Mouse (Mus musculus): ENCODE results near the gene Zfp831. TPM values are rescaled to one million over a fixed set of nuclear protein-coding genes. Genes with fewer than 3 reads are reported as not detected.

Zfp831 gene
- polyA plus RNA-seq, 1 experiment from 2014 or later = 0.02 TPM

DNA sequence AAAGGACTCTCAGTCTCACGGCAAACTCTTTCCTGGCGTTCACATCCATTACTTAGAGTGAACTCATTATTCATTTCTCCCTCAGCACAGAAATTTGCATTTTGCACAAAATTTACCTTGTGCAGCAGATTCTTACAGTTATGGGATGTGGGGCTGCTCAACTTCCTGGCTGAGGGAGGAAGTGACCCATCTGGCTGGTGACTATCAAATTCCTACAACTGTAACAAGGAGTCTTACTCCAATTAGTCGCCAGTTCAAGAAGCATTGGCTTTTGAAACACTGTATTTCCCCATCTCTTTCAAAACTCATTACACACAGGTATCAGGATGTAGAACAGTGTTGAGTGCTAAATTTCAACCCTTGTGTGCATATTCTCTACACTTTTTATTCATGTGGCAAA lies 66.9 kb downstream of the Zfp831 start:
- WGBS = 63% methylated on average over 3 of the region's 3 CpGs
- Histone ChIP-seq H3K4me2 (replicated peaks; ENCODE audit: low read depth, low read length) (no peak overlapping the region), H3K9ac (replicated peaks; ENCODE audit: low read length) (no peak overlapping the region), H3K27me3 (ENCODE audit: insufficient read depth, low read length) (no peaks in the 10 kb centered on the region), H3K27ac (ENCODE audit: low read length) (no peak overlapping the region), H3K36me3 (ENCODE audit: insufficient read depth, low read length) (no peaks in the 10 kb centered on the region), H3K9me3 (ENCODE audit: low read length) (no peaks in the 10 kb centered on the region), H3K4me3 (ENCODE audit: low read length) (no peak overlapping the region), H3K4me1 (ENCODE audit: insufficient read depth, low read length) (no peaks in the 10 kb centered on the region)
- ATAC-seq (ENCODE audit: low FRiP score, low TSS enrichment) = no peak

DNA sequence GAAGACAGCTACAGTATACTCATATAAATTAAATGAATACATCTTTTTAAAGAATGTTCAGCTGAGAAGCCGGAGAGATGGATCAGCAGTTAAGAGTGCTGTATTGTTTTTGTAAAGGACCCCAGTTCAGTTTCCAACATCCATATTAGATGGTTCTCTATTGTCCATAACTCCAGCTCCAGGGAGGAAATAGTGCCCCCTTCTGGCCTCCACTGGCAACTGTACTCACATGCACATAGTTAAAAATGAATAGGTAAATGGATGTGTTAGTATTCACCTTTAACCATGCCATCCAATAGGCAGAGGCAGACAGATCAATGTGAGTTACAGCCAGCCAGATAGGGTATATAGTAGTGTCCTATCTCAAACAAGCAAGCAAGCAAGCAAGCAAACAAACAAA lies 68.7 kb downstream of the Zfp831 start:
- 95% methylated on average over 1 of the region's 1 CpGs for WGBS
- H3K36me3 ChIP-seq (ENCODE audit: insufficient read depth, low read length) = no peaks in the 10 kb centered on the region
- no peak for ATAC-seq (ENCODE audit: low FRiP score, low TSS enrichment)
- no peak overlapping the region for H3K9ac ChIP-seq (replicated peaks; ENCODE audit: low read length)
- no peak overlapping the region for H3K4me2 ChIP-seq (replicated peaks; ENCODE audit: low read depth, low read length)
- no peak overlapping the region for H3K4me3 ChIP-seq (ENCODE audit: low read length)
- H3K27ac ChIP-seq (ENCODE audit: low read length) = no peak overlapping the region
- no peaks in the 10 kb centered on the region for H3K27me3 ChIP-seq (ENCODE audit: insufficient read depth, low read length)
- H3K9me3 ChIP-seq (ENCODE audit: low read length) = no peaks in the 10 kb centered on the region
- H3K4me1 ChIP-seq (ENCODE audit: insufficient read depth, low read length) = no peaks in the 10 kb centered on the region

DNA sequence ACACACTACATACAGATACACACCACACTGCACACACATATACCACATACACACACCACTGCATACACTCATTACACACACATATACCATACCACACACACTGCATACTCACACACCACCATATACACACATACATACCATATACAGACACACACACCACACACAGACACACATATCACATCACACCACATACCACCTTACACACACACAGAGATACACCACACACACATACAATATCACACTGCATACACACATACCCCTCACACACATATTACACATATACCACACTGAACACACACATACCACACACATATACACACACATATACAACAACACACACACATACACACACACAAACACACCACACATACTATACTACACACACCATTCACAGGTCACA lies 72.6 kb downstream of the Zfp831 start:
- Histone ChIP-seq H3K27me3 (ENCODE audit: insufficient read depth, low read length) (no peaks in the 10 kb centered on the region), H3K4me2 (replicated peaks; ENCODE audit: low read depth, low read length) (no peak overlapping the region), H3K36me3 (ENCODE audit: insufficient read depth, low read length) (no peaks in the 10 kb centered on the region), H3K9ac (replicated peaks; ENCODE audit: low read length) (no peak overlapping the region), H3K27ac (ENCODE audit: low read length) (no peak overlapping the region), H3K4me3 (ENCODE audit: low read length) (no peak overlapping the region), H3K9me3 (ENCODE audit: low read length) (no peaks in the 10 kb centered on the region), H3K4me1 (ENCODE audit: insufficient read depth, low read length) (no peaks in the 10 kb centered on the region)
- no peak for ATAC-seq (ENCODE audit: low FRiP score, low TSS enrichment)

GRCm38 (mm10) chr2:174717857-174718256 lies 74.5 kb downstream of the Zfp831 start:
- Histone ChIP-seq H3K9me3 (ENCODE audit: low read length) (no peaks in the 10 kb centered on the region), H3K9ac (replicated peaks; ENCODE audit: low read length) (no peak overlapping the region), H3K4me1 (ENCODE audit: insufficient read depth, low read length) (no peaks in the 10 kb centered on the region), H3K4me2 (replicated peaks; ENCODE audit: low read depth, low read length) (no peak overlapping the region), H3K36me3 (ENCODE audit: insufficient read depth, low read length) (no peaks in the 10 kb centered on the region), H3K4me3 (ENCODE audit: low read length) (no peak overlapping the region), H3K27ac (ENCODE audit: low read length) (no peak overlapping the region), H3K27me3 (ENCODE audit: insufficient read depth, low read length) (no peaks in the 10 kb centered on the region)
- WGBS = 88% methylated on average over 4 of the region's 4 CpGs
- no peak for ATAC-seq (ENCODE audit: low FRiP score, low TSS enrichment)

DNA sequence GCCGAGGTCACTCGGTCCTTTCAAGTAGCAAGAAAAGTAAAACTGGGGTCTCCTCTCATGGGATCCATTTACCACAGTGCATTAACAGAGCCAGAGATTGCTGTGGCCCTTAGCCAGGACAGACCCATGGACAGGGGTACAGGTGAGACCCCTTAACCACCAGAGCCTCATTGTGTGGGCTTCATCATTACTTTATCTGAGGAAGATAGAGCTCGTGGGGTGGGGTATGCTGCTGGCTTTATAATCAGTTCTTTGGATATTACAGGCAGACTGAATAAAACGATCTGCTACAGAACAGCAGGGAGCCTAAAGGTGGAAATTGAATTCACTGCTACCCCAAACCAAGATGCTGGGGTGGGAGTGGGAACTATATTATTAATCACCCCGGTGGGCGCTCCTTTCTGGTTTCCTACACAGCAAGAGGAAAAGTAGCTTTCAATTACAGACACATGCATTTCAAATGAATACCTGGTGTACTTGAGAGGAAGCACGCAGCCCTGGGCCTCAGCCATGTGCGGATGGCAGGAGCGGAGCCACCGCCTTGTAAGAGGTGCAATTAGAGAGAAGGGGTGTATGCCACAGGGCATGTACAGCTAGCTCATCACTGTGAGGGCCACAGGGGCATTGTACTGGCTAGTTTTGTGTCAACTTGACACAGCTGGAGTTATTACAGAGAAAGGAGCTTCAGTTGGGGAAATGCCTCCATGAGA lies 83.9 kb downstream of the Zfp831 start:
- no peaks in the 10 kb centered on the region for H3K9me3 ChIP-seq (ENCODE audit: low read length)
- no peak for ATAC-seq (ENCODE audit: low FRiP score, low TSS enrichment)
- no peaks in the 10 kb centered on the region for H3K36me3 ChIP-seq (ENCODE audit: insufficient read depth, low read length)
- 90% methylated on average over 10 of the region's 10 CpGs for WGBS
- H3K4me2 ChIP-seq (replicated peaks; ENCODE audit: low read depth, low read length) = no peak overlapping the region
- no peak overlapping the region for H3K9ac ChIP-seq (replicated peaks; ENCODE audit: low read length)
- no peaks in the 10 kb centered on the region for H3K27me3 ChIP-seq (ENCODE audit: insufficient read depth, low read length)
- no peak overlapping the region for H3K27ac ChIP-seq (ENCODE audit: low read length)
- H3K4me3 ChIP-seq (ENCODE audit: low read length) = no peak overlapping the region
- no peaks in the 10 kb centered on the region for H3K4me1 ChIP-seq (ENCODE audit: insufficient read depth, low read length)

DNA sequence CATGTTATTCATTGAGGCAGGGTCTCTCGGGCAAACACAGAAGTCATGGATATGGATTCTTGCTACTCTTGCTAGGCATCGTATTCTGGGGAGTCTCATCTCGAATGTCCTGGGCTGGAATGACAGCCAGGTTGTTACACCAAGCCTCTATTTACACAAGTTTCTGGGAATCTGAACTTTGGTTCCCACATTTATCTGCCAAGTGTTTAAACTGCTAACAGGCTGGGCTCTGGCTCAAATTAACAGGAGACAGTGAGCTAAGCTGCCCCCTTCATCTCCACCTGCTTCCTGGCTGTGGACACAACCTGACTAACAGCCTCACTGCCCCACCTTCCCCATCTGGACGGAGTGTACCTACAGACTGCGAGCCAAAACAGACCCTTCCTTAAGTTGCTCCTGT lies 88.6 kb downstream of the Zfp831 start:
- Histone ChIP-seq H3K27ac (ENCODE audit: low read length) (no peak overlapping the region), H3K4me3 (ENCODE audit: low read length) (no peak overlapping the region), H3K9me3 (ENCODE audit: low read length) (no peaks in the 10 kb centered on the region), H3K36me3 (ENCODE audit: insufficient read depth, low read length) (no peaks in the 10 kb centered on the region), H3K9ac (replicated peaks; ENCODE audit: low read length) (no peak overlapping the region), H3K4me2 (replicated peaks; ENCODE audit: low read depth, low read length) (no peak overlapping the region), H3K4me1 (ENCODE audit: insufficient read depth, low read length) (no peaks in the 10 kb centered on the region), H3K27me3 (ENCODE audit: insufficient read depth, low read length) (no peaks in the 10 kb centered on the region)
- no peak for ATAC-seq (ENCODE audit: low FRiP score, low TSS enrichment)
- 64% methylated on average over 5 of the region's 5 CpGs for WGBS

- Histone ChIP-seq H3K27ac (ENCODE audit: low read length) (no peak overlapping the region), H3K4me1 (ENCODE audit: insufficient read depth, low read length) (no peaks in the 10 kb centered on the region), H3K27me3 (ENCODE audit: insufficient read depth, low read length) (no peaks in the 10 kb centered on the region), H3K9me3 (ENCODE audit: low read length) (no peaks in the 10 kb centered on the region), H3K9ac (replicated peaks; ENCODE audit: low read length) (no peak overlapping the region), H3K36me3 (ENCODE audit: insufficient read depth, low read length) (no peaks in the 10 kb centered on the region), H3K4me3 (ENCODE audit: low read length) (no peak overlapping the region), H3K4me2 (replicated peaks; ENCODE audit: low read depth, low read length) (no peak overlapping the region)
- no peak for ATAC-seq (ENCODE audit: low FRiP score, low TSS enrichment)
- 100% methylated on average over 1 of the region's 1 CpGs for WGBS
Observed at GRCm38 (mm10) chr2:174735270-174735669, 91.9 kb downstream of the Zfp831 start.

DNA sequence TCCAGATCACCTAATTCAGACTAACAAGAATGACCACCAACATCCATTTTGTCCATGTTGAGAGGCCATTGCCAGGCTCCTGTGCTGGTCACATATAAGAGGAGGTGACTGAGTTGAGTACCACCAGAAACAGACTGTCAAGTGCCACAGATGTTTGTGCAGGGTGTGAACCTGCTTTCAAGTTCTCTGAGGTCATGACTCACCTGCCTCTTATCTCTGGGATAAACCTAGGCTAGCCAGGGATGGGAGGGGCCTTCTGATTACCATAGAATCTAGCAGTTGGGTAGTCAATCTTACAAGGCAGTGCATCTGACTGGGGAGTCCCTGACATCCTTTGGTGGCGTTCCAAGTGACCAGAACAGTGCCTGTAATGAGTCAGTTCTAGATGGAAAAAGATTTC lies 103.8 kb downstream of the Zfp831 start:
- Histone ChIP-seq H3K36me3 (ENCODE audit: insufficient read depth, low read length) (no peaks in the 10 kb centered on the region), H3K27ac (ENCODE audit: low read length) (no peak overlapping the region), H3K27me3 (ENCODE audit: insufficient read depth, low read length) (no peaks in the 10 kb centered on the region), H3K9ac (replicated peaks; ENCODE audit: low read length) (no peak overlapping the region), H3K4me1 (ENCODE audit: insufficient read depth, low read length) (no peaks in the 10 kb centered on the region), H3K9me3 (ENCODE audit: low read length) (no peaks in the 10 kb centered on the region), H3K4me3 (ENCODE audit: low read length) (no peak overlapping the region), H3K4me2 (replicated peaks; ENCODE audit: low read depth, low read length) (no peak overlapping the region)
- WGBS = 72% methylated on average over 1 of the region's 1 CpGs
- ATAC-seq (ENCODE audit: low FRiP score, low TSS enrichment) = no peak

GRCm38 (mm10) chr2:174748381-174748780 lies 105.0 kb downstream of the Zfp831 start:
- WGBS = 72% methylated on average over 8 of the region's 8 CpGs

DNA sequence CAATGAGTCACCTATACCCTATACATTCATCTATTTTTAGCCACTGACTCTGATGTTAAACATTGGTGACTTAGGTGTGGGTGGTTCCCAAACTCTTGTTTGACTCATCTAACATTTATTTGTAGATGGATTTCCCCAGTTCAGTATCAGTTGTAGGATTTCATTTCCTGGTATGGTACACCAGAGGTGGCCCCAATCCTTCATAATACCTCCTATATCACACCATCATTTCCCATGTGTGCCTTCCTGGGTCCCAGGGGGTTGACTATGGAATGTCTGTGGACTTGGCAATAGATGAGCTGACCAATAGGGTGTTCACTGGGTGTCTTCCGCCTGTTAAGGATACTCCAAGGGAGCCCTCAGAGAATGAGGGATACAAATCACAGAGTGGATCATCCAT lies 109.9 kb downstream of the Zfp831 start:
- Histone ChIP-seq H3K4me3 (ENCODE audit: low read length) (no peak overlapping the region), H3K9me3 (ENCODE audit: low read length) (no peaks in the 10 kb centered on the region), H3K27me3 (ENCODE audit: insufficient read depth, low read length) (no peaks in the 10 kb centered on the region), H3K9ac (replicated peaks; ENCODE audit: low read length) (no peak overlapping the region), H3K4me1 (ENCODE audit: insufficient read depth, low read length) (no peaks in the 10 kb centered on the region), H3K4me2 (replicated peaks; ENCODE audit: low read depth, low read length) (no peak overlapping the region), H3K27ac (ENCODE audit: low read length) (no peak overlapping the region), H3K36me3 (ENCODE audit: insufficient read depth, low read length) (no peaks in the 10 kb centered on the region)
- no peak for ATAC-seq (ENCODE audit: low FRiP score, low TSS enrichment)
- 96% methylated on average over 1 of the region's 1 CpGs for WGBS

More at GRCm38 (mm10) chr2:174748381-174748780, 105.0 kb downstream of the Zfp831 start:
- Histone ChIP-seq H3K4me2 (replicated peaks; ENCODE audit: low read depth, low read length) (no peak overlapping the region), H3K36me3 (ENCODE audit: insufficient read depth, low read length) (no peaks in the 10 kb centered on the region), H3K4me1 (ENCODE audit: insufficient read depth, low read length) (no peaks in the 10 kb centered on the region), H3K4me3 (ENCODE audit: low read length) (no peak overlapping the region), H3K9ac (replicated peaks; ENCODE audit: low read length) (no peak overlapping the region), H3K9me3 (ENCODE audit: low read length) (no peaks in the 10 kb centered on the region), H3K27me3 (ENCODE audit: insufficient read depth, low read length) (no peaks in the 10 kb centered on the region), H3K27ac (ENCODE audit: low read length) (no peak overlapping the region)
- peak; percentile 15; the same call in 1 of the 2 replicates for ATAC-seq (ENCODE audit: low FRiP score, low TSS enrichment)

All from kidney, embryonic 16.5 days (tissue).